Mouse (Mus musculus) forebrain, postnatal 0 days (tissue): ENCODE data around the gene Inka2. TPM values are rescaled to one million over a fixed set of nuclear protein-coding genes. Genes with fewer than 3 reads are reported as not detected.

Experiments used
- ATAC-seq: fragments of 200-750 bp; cut with Nextera tagmentation; 2 replicates; pipeline ENCODE4 v1.8.0; 2017; ENCODE audit warnings: mild to moderate bottlenecking, moderate library complexity
- DNase-seq: peaks from one replicate; pipeline ENCODE4 v3.0.0-alpha.2; 2015
- H3K27ac ChIP-seq: fragments of 300-500 bp; sonication (generic); 2 replicates; pipeline ENCODE4 v1.5.1; 2014; ENCODE audit warnings: low read depth, mild to moderate bottlenecking, antibody characterized with exemption, low read length, moderate library complexity, mixed read lengths
- H3K27me3 ChIP-seq: fragments of 300-500 bp; sonication (generic); 2 replicates; pipeline ENCODE4 v1.6.1; 2014; ENCODE audit warnings: mild to moderate bottlenecking, low read length, mixed read lengths; ENCODE audit not compliant: insufficient read depth
- H3K36me3 ChIP-seq: fragments of 300-500 bp; sonication (generic); 2 replicates; pipeline ENCODE4 v1.6.1; 2014; ENCODE audit warnings: mild to moderate bottlenecking, moderate library complexity; ENCODE audit not compliant: insufficient read depth
- H3K4me1 ChIP-seq: fragments of 300-500 bp; sonication (generic); 2 replicates; pipeline ENCODE4 v1.6.1; 2014; ENCODE audit warnings: antibody characterized with exemption; ENCODE audit not compliant: insufficient read depth
- H3K4me2 ChIP-seq: fragments of 300-500 bp; sonication (generic); 2 replicates; pipeline ENCODE4 v1.6.1; 2014; ENCODE audit warnings: low read depth, mild to moderate bottlenecking, moderate library complexity
- H3K4me3 ChIP-seq: fragments of 300-500 bp; sonication (generic); 2 replicates; pipeline ENCODE4 v1.5.1; 2014; ENCODE audit warnings: low read depth, low read length, mixed read lengths
- H3K9ac ChIP-seq: fragments of 300-500 bp; sonication (generic); 2 replicates; pipeline ENCODE4 v1.6.1; 2014; ENCODE audit warnings: mild to moderate bottlenecking
- H3K9me3 ChIP-seq: fragments of 300-500 bp; sonication (generic); 2 replicates; pipeline ENCODE4 v1.6.1; 2016; ENCODE audit warnings: low read length
- CTCF ChIP-seq: sonication (generic); IDR thresholded peaks from 2 replicates; pipeline ENCODE4 v1.5.1; 2016; ENCODE audit warnings: antibody characterized with exemption, control low read depth, low read depth
- WGBS: fragments of 180-500 bp; shearing (Covaris S2); extraction: QIAGEN DNeasy Blood & Tissue Kit; methylation state at CpG from one replicate; pipeline ENCODE4 v1.1.7; 2014; 5-methylcytosine and 5-hydroxymethylcytosine counted together
- polyA plus RNA-seq: library from polyadenylated mRNA; unstranded; fragments of >200 nt; fragmentation: Nextera tagmentation; extraction: Ambion mirVana; gene quantifications from 2 replicates; pipeline ENCODE4 v1.2.1, GENCODE M21; 2015
- total RNA-seq: library from RNA; depleted of rRNA; stranded (reverse); fragments of >200 nt; gene quantifications from 2 replicates; pipeline ENCODE4 v1.2.3, GENCODE M21; 2014

The Inka2 gene
- total and polyA plus RNA-seq, 2 experiments from 2014 or later = 4.2 to 6.9 TPM

DNA sequence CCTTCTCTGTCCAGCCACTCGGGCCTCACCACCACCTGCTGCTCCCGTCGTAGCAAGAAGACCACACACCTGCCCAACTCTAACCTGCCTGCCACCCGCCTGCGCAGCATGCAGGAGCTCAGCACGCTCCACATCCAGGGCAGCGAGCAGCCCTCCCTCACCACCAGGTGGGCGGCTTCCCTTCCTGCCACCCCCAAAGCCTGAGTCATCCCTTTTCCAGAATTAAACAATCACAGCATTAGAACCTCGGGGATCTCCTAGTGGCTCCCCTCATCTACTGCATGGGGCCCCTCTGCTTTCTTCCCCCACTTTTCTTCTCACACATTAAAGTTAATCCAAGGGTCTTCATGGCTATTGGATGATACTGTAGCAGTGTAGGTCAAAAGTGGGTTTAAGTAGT, 36.2 kb upstream of the Inka2 start:
- Histone ChIP-seq H3K4me1 (no peaks in the 10 kb centered on the region), H3K36me3 (peaks cover 12% of the 10 kb centered on the region), H3K4me2 (no peak overlapping the region), H3K4me3 (no peak overlapping the region), H3K9ac (no peak overlapping the region), H3K9me3 (no peaks in the 10 kb centered on the region), H3K27me3 (no peaks in the 10 kb centered on the region), H3K27ac (no peak overlapping the region)
- ATAC-seq = no peak
- 46% methylated on average over 9 of the region's 9 CpGs for WGBS
- DNase-seq = no peak
- TF ChIP-seq CTCF = no peak

DNA sequence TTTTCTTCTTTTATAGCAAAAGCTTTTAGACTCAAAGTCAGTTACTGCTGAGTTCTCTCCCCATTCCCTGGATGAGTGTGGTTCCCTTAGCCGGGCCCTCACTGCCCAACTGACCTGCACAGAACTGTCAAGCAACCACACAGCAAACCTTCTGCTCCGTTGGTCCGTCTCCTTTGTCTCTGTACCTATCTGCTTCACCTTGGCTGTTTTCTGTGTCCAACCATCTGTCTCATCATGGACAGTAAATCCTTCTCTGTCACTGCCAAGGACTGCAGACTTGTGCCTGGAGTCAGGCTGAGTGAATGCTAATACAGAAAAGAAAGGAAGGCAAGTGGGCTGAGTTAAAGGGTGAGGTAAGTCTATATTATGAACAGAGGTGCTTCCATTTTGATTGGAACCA, 34.6 kb upstream of the Inka2 start:
- Histone ChIP-seq H3K4me3 (no peak overlapping the region), H3K27me3 (no peaks in the 10 kb centered on the region), H3K4me1 (no peaks in the 10 kb centered on the region), H3K9ac (no peak overlapping the region), H3K27ac (no peak overlapping the region), H3K9me3 (no peaks in the 10 kb centered on the region), H3K4me2 (no peak overlapping the region), H3K36me3 (peaks cover 12% of the 10 kb centered on the region)
- ATAC-seq (no peak), DNase-seq (no peak)
- WGBS = 92% methylated on average over 3 of the region's 3 CpGs
- no peak for TF ChIP-seq CTCF

DNA sequence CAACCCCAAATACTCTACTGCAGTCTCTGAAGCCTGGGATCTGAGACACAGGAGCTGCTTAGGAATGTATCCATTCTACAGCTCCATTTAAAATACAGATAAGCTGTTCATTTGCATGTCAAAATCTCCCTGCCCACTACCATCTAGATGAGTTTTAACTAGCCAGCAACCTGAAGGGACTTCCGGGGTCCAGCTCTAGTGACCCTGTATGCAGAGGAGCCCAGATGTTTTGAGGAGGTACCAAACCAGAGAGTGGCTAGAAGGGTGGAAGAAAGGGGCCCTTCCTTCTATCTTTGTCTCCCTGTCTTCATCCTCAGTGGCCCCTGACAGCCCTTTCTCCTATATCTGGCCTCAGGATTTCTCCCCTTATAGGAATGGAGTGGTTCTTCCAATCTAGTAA, 33.6 kb upstream of the Inka2 start:
- no peak for ATAC-seq
- Histone ChIP-seq H3K4me3 (no peak overlapping the region), H3K27me3 (no peaks in the 10 kb centered on the region), H3K27ac (no peak overlapping the region), H3K4me2 (no peak overlapping the region), H3K4me1 (no peaks in the 10 kb centered on the region), H3K9ac (no peak overlapping the region), H3K36me3 (peaks cover 8% of the 10 kb centered on the region), H3K9me3 (no peaks in the 10 kb centered on the region)
- DNase-seq = no peak
- 89% methylated on average over 1 of the region's 1 CpGs for WGBS
- TF ChIP-seq CTCF = no peak

DNA sequence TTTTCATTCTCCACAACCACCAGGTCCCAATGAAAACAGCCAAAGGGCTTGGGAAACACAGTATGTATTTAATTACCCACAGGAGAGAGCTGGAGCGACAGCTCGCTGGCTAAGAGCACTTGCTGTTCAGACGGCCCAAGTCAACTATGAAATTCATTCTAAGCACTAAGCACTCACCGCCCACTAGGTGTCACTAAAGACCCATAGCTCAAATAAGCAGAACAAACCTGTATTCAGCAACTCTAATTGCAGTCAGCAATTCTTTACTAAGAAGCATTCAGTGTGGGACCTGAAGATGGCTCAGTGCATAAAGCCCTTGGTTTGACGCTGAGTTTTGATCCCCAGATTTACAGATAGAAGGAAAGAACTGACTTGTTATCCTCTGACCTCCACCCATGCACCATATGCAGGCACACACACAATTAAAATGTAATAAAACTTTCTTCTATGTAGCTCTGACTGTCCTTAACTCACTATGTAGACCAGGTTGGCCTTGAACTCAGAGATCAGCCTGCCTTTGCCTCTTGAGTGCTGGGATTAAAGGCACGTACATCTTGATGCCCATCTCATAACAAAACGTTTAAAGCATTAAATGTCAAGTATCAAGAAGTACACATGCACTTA, 29.7 kb upstream of the Inka2 start:
- Histone ChIP-seq H3K4me2 (no peak overlapping the region), H3K27me3 (no peaks in the 10 kb centered on the region), H3K9ac (no peak overlapping the region), H3K4me1 (no peaks in the 10 kb centered on the region), H3K36me3 (peaks cover 20% of the 10 kb centered on the region), H3K4me3 (no peak overlapping the region), H3K27ac (no peak overlapping the region), H3K9me3 (no peaks in the 10 kb centered on the region)
- TF ChIP-seq CTCF = peak; percentile 92
- 18% methylated on average over 7 of the region's 7 CpGs for WGBS
- DNase-seq = peak; percentile 90
- peak; percentile 92 for ATAC-seq

DNA sequence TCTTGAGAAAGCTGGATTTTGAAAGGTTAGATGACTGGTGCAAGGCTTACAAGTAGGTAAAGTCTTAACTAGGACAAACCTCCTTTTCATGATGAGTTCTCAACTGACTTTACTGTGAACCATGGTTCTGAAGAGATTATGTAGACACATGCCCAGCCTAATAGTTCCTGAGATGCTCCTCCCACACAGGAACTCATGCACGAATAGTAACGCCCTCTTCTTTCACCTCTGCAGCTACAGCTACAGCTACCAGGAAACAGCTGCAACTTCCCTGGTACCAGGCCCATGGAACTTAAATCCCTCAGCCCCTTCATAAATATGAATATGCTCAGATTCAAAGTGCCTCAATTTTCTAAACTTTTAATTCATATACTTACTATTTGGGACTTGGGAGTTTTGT, 28.5 kb upstream of the Inka2 start:
- Histone ChIP-seq H3K27me3 (no peaks in the 10 kb centered on the region), H3K27ac (no peak overlapping the region), H3K4me1 (no peaks in the 10 kb centered on the region), H3K36me3 (peaks cover 26% of the 10 kb centered on the region), H3K4me3 (no peak overlapping the region), H3K9me3 (no peaks in the 10 kb centered on the region), H3K9ac (no peak overlapping the region), H3K4me2 (no peak overlapping the region)
- TF ChIP-seq CTCF = no peak
- WGBS = 29% methylated on average over 2 of the region's 2 CpGs
- ATAC-seq = no peak
- DNase-seq = no peak

DNA sequence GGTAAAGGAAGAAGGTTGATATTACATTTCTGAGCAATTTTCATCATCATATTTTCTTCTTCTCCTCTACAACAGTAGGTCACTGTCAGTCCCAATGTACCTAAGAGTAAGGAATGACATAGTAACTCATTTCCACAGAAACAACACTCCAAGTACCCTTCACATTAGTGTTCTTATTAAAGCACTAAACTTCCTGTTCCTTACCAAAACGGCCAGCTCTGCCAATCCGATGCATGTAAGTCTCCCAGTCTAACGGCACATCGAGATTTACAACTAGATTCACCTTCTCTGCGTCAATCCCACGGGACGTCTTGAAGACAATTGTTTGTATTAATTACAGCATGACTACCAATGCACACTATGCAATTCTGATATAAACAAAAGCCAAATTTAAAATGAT, 24.1 kb upstream of the Inka2 start:
- no peak for TF ChIP-seq CTCF
- H3K4me1 ChIP-seq = no peaks in the 10 kb centered on the region
- no peak overlapping the region for H3K4me2 ChIP-seq
- H3K4me3 ChIP-seq = no peak overlapping the region
- no peak overlapping the region for H3K9ac ChIP-seq
- H3K9me3 ChIP-seq = no peaks in the 10 kb centered on the region
- H3K27me3 ChIP-seq = no peaks in the 10 kb centered on the region
- no peak for DNase-seq
- H3K36me3 ChIP-seq = peaks cover 38% of the 10 kb centered on the region
- 94% methylated on average over 7 of the region's 7 CpGs for WGBS
- no peak overlapping the region for H3K27ac ChIP-seq
- no peak for ATAC-seq

DNA sequence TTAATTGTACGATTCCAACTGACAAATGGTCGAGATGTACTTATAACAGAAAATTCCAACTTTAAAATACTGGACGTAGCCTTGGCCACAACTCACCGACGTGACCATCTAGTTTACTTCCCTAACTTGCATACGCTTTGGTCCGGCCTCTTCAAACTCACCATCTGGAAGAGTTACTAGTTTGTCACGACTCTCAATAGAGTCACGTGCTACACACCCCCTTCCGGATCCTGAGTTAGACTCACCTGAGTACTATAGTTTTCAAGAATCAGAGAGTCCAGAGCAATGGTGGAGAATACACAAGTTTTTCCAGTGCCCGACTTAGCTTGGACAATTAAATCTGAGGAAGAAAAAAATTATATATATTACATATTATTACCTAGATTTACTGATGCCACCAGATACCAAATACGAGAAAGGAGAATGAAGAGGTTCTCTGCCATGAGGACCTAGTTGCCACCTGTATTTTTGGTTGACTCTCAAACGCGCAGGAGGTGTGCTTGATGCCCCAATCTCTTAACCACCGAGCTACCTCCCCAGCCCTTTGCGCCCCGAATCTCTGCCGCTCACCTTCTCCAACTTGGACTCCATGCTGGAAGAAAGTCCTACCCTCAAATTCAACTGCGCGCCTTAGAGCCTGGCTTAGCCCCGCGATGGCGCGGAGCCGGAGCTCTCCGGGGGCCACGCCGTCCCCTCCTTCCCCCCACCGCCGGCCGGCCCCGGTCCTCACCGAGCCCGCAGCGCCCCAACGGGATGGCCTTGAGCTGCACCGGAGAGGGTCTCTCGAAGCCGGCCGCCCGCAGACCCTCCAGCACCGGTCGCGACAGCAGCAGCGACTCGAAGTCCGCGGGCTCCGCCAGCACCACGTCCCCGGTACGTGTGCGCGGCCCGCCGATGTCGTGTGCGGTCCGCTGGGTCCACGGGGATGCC, 17.7 kb upstream of the Inka2 start:
- TF ChIP-seq CTCF = no peak
- Histone ChIP-seq H3K27me3 (no peaks in the 10 kb centered on the region), H3K9ac (peak overlapping the region; percentile 80), H3K4me1 (peaks cover 6% of the 10 kb centered on the region; the same call in 1 of the 2 replicates), H3K36me3 (peaks cover 8% of the 10 kb centered on the region), H3K4me3 (peak overlapping the region; percentile 91), H3K27ac (peak overlapping the region; percentile 71), H3K4me2 (peak overlapping the region; percentile 80), H3K9me3 (no peaks in the 10 kb centered on the region)
- ATAC-seq = peak; percentile 59; the same call in 1 of the 2 replicates
- WGBS = 12% methylated on average over 60 of the region's 60 CpGs
- no peak for DNase-seq
